Mouse (Mus musculus) lung, adult 2 months (tissue): ENCODE results near the gene Ifna15.

ENCODE experiments used
- CTCF ChIP-seq: fragments of 200-500 bp; IDR thresholded peaks from 2 replicates; pipeline ENCODE4 v1.5.1; 2011; ENCODE audit warnings: mild to moderate bottlenecking, low read length, control low read depth; ENCODE audit not compliant: insufficient read depth
- POLR2A ChIP-seq: fragments of 200-500 bp; IDR thresholded peaks from 2 replicates; pipeline ENCODE4 v1.6.1; 2011; ENCODE audit warnings: low read depth, mild to moderate bottlenecking, control low read depth, low read length, borderline replicate concordance; ENCODE audit errors: extremely low read depth

DNA sequence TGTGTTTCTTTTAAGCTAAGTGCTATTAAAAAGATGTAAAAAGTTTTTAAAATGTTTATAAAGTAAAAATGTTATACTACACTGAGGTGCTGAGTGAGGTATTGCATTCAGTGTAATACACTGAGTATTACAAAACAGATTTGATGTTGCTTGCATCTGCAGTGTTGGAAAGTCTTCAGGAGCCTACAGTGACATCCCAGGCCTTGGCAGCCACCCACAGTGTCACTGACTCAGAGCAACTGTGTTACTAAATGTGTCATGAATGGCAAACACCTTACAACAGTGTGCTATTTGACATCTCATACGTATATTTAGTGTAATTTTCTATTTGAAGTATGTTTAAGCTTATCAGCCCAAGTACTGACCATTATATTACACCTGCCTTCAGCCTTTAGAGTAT lies 10.1 kb downstream of the Ifna15 start:
- TF ChIP-seq POLR2A (no peak), CTCF (no peak)
